Mouse (Mus musculus) spleen, embryonic (tissue): Measurements from ENCODE around the gene Cox19.

Experiments used
- CTCF ChIA-PET: fragments of 350-600 bp; sonication (Branson Sonifier 250); formaldehyde crosslinking; loops from one replicate; lab custom pipeline; 2022; lab: Charles Lee

Gene Cox19

DNA sequence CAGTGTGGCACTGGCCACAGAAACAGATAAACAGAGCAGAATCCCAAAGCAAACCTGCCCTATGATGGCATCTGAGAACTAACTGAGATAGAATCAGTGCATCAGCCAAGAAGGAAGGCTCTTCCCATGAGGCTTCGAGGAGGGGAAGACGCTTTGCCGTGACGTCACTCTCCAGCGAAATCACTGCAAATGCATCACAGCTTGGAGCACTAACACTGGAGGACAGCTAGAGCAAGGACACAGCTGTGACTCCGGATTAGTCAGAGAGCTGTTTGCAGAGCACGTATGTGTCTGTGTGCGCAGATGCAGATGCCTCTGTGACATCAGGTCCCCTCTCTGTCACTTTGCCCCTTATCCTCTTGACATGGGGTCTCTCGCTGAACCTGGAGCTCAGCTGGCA lies 39.4 kb downstream of the Cox19 start:
- CTCF ChIA-PET, result no interaction called here

DNA sequence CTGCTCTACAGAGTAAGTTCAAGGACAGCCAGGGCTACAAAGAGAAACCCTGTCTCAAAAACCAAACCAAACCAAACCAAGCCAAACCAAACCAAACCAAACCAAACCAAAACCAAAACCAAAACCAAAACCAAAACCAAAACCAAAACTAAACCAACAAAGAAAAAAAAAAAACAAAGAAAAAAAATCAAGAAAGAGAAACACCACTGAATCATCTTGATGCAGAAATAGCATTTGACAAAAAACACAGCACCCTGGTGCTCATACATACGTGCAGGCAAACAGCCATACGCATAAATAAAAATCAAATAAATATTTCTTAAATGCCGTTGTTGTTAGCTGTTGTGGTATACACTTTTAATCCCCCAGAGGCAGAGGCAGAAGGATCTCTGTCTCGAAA lies 40.7 kb downstream of the Cox19 start:
- CTCF ChIA-PET, result no interaction called here

DNA sequence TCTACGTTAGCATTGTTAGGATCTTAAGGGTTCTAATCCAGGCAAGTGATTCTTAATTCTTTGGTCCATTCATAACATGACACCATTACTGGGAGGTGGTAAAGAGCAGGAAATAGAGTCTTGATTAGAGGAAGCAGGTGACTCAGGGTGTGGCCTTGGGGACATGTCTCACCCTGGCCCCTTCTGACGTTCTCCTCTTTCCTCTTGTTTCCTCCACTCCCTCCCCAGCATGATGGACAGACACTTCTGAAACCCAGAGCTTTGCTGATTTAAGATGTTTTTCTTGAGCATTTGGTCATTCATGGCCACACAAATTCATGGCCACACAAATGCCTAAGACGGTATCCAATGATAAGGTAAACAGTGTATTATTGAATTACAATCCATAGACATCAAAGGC lies 41.3 kb downstream of the Cox19 start:
- CTCF ChIA-PET, result no interaction called here

DNA sequence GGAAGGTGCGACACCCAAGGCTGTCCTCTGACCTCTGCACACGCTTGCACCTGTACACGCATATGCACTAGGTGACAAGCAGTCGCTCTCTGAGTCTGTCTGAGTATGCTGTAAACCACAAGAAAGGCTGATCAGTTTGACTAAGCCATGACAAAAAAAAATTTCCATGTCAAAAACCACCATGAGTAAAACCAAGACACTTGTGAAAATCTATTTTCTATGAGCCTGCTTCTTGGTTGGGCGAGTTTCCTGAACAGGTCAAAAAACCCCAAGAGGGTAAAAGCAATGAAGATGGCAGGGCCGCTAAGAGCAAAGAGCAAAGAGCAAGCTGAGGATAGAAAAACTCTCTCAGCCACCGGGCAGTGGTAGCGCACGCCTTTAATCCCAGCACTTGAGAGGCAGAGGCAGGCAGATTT lies 47.6 kb downstream of the Cox19 start:
- CTCF ChIA-PET, result interaction anchor here (0.5 to 0.7 kb wide), 2 partner anchors 50 to 580 kb away, joined by 3 to 5 read pairs; no protein-coding TSS in a partner anchor

DNA sequence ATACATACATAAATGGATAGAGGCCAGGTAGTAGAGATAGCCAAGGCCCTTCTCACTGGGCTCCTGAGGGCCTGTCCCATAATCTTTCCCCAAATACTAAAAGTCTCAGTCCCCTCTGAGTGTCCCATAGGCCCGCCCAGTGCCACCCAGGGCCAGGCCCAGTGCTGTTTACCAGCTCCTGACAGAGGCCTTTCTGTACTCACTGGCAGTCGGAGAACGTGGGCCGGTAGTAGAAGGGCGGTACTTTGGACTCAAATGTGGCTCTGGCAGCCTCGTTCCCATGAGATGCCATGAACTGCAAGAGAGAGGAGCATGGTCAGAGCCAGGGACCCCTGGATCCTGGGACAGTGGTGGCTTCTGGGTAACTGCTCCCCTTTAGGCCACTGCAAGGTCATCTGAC lies 49.1 kb downstream of the Cox19 start:
- CTCF ChIA-PET, result interaction anchor here (0.7 to 1.0 kb wide), 2 partner anchors 17 to 198 kb away, joined by 3 read pairs; no protein-coding TSS in a partner anchor

DNA sequence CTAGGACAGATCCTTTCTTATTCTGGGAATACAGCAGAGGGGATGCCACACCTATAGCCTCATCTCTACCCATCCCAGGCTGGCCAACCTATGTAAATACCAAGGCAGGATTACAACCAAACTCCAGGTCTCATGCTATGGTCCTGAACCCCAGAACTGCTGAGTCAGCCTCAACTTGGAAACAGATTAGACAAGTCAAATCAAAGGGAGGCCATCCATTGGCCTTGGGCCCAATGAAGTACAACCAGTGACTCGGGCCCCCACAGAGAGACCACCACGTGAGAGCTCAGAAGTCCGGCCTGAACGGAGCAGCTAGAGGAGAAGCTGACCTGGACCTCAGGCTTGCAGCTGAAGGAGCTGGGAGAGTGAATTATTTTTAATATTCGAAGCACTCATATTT lies 53.5 kb downstream of the Cox19 start:
- CTCF ChIA-PET, result interaction anchor here (1.0 kb wide), 1 partner anchor 28 kb away, joined by 4 read pairs; the partner anchor contains the start of gene Adap1

DNA sequence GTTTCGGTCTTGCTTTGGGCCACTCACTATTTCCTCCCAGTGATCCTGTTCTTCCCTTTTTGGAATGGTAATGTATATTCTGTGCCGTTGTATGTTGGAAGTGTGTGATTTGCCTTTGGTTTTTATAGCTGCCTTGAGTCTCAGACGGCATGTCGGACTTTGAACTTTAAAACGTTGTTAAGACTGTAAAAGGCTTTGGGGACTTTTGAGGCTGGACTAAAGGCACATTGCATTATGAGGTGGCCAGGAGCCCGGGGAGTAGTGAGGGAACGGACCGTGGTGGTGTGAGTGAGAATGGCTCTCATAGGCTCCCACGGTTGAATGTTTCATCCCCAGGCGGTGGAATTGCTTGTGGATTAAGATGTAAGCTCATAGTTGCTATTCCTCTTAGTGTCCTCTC lies 54.1 kb downstream of the Cox19 start:
- CTCF ChIA-PET, result interaction anchor here (0.8 kb wide), 1 partner anchor 10 kb away, joined by 3 read pairs; no protein-coding TSS in a partner anchor

DNA sequence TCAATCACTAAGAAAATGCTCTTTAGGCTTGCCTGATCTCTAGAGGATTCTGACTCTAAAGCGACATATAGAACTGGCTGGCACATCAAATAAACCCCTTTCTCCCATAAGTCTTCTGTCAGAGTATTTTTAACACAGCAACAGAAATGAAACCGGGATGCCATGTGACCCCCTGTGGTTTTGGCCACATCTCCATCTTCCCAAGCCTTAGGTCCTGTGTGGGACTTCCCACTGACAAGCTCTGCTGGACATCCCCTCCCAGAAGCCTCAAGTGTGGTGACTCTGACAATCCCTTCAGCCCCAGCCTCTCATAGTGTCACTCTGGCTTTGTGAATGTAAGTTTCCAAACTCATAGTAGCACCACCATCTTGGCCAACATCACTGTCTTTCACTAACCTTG lies 57.1 kb downstream of the Cox19 start:
- CTCF ChIA-PET, result interaction anchor here (0.5 kb wide), 1 partner anchor 10 kb away, joined by 8 read pairs; no protein-coding TSS in a partner anchor

DNA sequence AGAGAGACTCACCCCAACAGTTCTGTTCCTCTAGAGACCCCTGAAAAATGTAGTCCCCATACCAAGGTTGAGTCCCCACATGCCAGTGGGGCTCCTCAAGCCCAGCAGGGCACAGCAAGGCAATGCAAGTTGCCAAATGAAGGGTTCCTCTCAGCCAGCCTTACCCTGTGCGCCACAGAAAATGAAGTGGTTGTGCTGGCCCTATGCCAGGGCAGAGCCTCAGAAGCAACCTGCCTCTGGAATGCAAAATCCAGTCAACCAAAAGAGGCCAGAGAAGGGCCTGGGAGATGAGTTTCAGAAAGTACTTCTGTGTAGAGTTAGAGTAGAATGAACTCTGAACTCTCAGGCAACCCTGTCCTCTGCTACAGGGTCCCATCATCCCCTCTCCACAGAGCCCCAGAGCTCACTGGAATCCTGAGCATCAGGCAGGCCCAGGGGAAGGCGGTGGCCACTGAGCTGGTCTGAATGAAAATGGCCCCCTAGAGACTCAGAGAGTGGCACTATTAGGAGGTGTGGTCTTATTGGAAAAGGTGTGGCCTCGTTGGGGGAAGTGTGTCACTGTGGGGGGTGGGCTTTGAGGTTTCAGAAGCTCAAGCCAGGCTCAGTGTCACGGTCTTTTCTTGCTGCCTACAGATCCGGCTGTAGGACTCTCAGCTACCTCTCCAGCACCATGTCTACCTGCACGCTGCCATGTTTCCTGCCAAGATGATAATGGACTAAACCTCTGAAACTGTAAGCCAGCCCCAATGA lies 59.2 kb downstream of the Cox19 start:
- CTCF ChIA-PET, result interaction anchor here (1.5 kb wide), 1 partner anchor 33 kb away, joined by 3 read pairs; the partner anchor contains the start of gene Adap1

DNA sequence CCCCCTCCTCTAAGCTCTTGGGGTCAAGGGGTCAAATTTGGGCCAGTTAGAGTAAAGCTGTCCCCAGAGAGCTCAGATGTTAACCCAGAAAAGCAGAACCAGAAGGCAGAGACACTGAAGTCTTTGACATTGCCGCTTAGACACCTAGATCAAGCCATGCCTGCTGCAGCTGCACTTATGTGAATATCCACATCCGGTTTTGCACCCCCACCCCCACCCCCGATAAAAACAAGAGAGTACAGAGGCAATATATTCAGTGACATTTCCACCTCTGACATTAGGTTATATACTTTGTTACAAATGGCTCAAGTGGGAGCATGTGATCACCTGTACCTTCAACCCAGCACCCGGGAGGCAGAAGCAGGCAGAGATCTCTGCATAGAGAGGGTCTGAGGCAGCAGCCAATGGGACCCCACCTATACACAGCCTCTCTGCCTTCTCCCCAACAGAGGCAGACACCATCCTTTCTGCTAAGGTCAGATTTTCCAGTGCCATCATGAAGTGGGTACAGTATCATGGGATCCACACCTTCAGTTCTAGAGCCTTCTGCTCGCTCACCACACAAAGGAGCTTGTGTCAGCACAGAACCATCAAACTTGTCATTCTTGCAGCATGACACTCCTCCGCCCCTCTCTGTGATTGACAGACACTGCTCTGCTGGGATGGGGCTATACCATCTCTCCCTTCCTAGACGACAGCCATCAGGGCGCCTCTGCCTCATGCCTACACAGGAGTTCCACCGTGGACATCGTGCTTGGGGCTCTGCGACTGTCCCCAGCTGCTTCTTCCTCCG lies 60.6 kb downstream of the Cox19 start:
- CTCF ChIA-PET, result interaction anchor here (0.7 kb wide), 1 partner anchor 242 kb away, joined by 5 read pairs; no protein-coding TSS in a partner anchor

DNA sequence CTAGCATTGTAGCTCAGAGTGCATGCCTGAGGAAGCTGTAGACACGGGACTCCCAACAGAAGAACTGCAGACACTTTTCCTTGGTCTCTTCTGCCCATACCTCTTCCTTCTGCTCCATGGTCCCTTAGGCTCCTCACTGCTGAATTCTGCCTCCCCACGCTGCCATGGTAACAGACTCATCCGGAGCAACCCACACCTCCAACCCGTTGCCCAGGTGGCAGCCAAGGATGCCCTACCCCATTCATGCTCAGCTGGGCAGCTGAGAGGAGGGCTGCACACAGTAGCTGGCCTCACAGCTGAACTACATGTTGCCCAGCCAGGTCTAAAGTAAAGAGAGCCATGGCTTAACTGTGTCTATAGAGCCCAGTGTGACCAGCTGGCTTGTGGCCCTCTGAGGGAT lies 62.6 kb downstream of the Cox19 start:
- CTCF ChIA-PET, result no interaction called here

DNA sequence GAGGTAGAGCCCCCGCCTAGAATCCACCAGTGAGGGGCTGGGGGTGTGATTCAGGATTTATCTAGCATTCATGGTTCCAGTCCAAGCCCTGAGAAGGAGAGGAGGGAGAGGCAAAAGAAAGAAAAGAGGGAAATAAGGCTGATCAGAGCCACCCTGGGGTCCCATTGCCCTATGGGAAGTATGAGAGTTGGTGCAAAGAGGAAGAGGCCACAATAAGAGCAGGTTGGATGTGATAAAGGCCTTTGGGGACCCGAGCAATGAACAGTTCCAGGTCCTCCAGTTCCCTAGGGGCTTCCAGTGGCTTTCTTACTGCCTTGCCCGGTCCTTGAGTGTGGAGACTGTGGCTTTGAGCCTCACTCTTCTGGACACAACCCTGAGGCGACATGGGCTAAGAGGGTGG lies 63.4 kb downstream of the Cox19 start:
- CTCF ChIA-PET, result no interaction called here

DNA sequence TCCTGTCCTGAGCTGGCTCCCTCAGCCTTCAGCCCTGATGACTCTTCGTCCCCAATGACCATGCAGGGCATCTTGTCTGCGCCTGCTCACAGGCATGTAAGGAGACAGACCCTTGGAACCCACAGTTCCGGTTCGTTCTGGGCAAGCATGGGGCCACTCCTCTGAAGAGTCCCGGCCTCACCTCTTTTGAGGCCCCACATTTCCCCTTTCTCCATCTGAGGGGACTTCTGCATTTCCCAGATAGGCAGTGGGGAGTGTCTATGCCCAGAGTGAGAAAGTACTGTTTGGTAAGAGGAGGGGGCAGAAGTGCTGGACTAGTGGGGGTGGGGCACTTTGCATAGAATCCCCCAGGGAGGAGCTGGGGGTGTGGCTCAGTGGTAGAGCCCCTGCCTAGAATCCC lies 64.1 kb downstream of the Cox19 start:
- CTCF ChIA-PET, result interaction anchor here (0.5 kb wide), 1 partner anchor 715 kb away, joined by 3 read pairs; no protein-coding TSS in a partner anchor
